Mouse (Mus musculus) olfactory bulb, adult 2 months (tissue): ENCODE measurements around the gene Lyg1.

Experiments
- CTCF ChIP-seq: fragments of 200-500 bp; IDR thresholded peaks from 2 replicates; pipeline ENCODE4 v1.5.1; 2012; ENCODE audit warnings: low read depth, mild to moderate bottlenecking, low read length, moderate library complexity; ENCODE audit not compliant: insufficient read depth
- POLR2A ChIP-seq: fragments of 200-500 bp; IDR thresholded peaks from 2 replicates; pipeline ENCODE4 v1.6.1; 2012; ENCODE audit warnings: mild to moderate bottlenecking, low read depth, low read length, moderate library complexity; ENCODE audit not compliant: insufficient read depth

DNA sequence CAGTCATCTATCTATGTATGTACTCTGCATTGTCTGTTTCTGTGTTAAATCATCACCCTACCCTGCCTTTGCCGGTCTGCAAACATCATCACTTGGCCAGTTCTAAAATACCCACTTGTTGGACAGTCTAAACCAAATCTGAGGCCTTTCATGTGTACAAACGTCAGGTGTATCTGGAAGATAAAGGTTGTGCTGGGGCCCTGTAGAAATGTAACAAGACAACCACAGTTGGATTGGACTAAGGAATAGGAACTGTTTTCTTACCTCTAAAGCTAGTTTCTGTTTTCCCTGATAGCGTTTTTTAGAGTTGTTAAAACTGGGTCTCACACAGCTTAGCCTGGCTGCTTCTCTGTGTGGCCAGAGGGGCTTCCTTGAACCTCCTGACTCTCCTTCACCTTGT, 42.0 kb upstream of the Lyg1 start:
- no peak for TF ChIP-seq POLR2A
- no peak for TF ChIP-seq CTCF
